Mouse (Mus musculus): ENCODE data around the gene Agpat4.

DNA sequence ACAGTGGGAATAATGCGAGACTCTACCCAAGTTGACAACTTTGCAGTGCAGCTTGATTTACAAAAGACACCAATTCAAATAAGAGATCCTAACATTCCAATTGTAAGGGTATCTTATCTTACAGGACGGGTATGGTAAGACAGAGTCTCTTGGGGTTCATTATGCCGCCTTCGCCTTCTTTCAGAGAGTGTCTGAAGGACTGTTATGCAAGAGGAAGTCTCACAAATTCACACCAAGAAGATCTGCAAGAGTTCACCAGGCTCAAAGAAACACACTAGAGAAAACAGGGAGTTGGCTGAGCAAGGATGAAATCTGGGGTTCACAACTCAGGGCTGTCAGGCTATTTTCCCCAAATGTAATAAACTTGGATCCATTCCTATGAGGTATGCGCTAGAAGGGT, 36.3 kb upstream of the Agpat4 start:
- TF ChIP-seq CTCF (IDR thresholded peaks at IDR 0.05; ENCODE audit: control insufficient read depth, insufficient read depth, insufficient read length) (no peak), CEBPB (IDR thresholded peaks at IDR 0.05; ENCODE audit: low read depth) (no peak), USF1 (IDR thresholded peaks at IDR 0.05; ENCODE audit: low read depth) (no peak), MYOG (IDR thresholded peaks at IDR 0.05; ENCODE audit: control insufficient read depth, extremely low read depth, insufficient read length) (no peak), FOSL1 (IDR thresholded peaks at IDR 0.05; ENCODE audit: insufficient read depth, low read length, poor library complexity, severe bottlenecking) (no peak), MAX (IDR thresholded peaks at IDR 0.05) (no peak), MYOD1 (IDR thresholded peaks at IDR 0.05; ENCODE audit: control insufficient read depth, insufficient read length, low read depth) (no peak)
